Mouse (Mus musculus): ENCODE measurements around the gene Nlrc4. TPM values are rescaled to one million over a fixed set of nuclear protein-coding genes. Genes with fewer than 3 reads are reported as not detected.

Nlrc4 gene
- total and polyA plus RNA-seq, 2 experiments, result 0.04 to 0.37 TPM

- Histone ChIP-seq H3K79me2 (ENCODE audit: control insufficient read depth, insufficient read depth, low read length) (no peaks in the 10 kb centered on the region; the same call in 1 of the 2 replicates), H3K4me1 (ENCODE audit: control insufficient read depth, insufficient read depth, low read length) (peaks cover 7% of the 10 kb centered on the region), H3K9ac (ENCODE audit: low read depth, low read length) (peak overlapping the region; percentile 45), H3K27ac (replicated peaks; ENCODE audit: insufficient read depth, low read depth, low read length) (peak overlapping the region; percentile 5), H3K4me3 (ENCODE audit: insufficient read depth, low read depth, low read length) (peak overlapping the region; percentile 34), H3K27me3 (ENCODE audit: control insufficient read depth, insufficient read depth, low read length) (no peaks in the 10 kb centered on the region), H3K36me3 (ENCODE audit: control insufficient read depth, insufficient read depth, low read length) (no peaks in the 10 kb centered on the region)
- DNase-seq (ENCODE audit: extremely low read depth, low read depth, low spot score), result no peak
- no peak for TF ChIP-seq CTCF (IDR thresholded peaks at IDR 0.05; ENCODE audit: low read depth, low read length)
- TF ChIP-seq POLR2A (IDR thresholded peaks at IDR 0.05; ENCODE audit: extremely low read depth, insufficient read depth, low read length), result no peak
- WGBS, result 8% methylated on average over 16 of the region's 16 CpGs
These were observed 64.1 kb downstream of the Nlrc4 start for GRCm38 (mm10) chr17:74394855-74395254.

GRCm38 (mm10) chr17:74394381-74394780 lies 64.6 kb downstream of the Nlrc4 start:
- WGBS, result 87% methylated on average over 2 of the region's 2 CpGs
- TF ChIP-seq POLR2A (IDR thresholded peaks at IDR 0.05; ENCODE audit: extremely low read depth, insufficient read depth, low read length) (no peak), CTCF (IDR thresholded peaks at IDR 0.05; ENCODE audit: low read depth, low read length) (no peak)
- H3K36me3 ChIP-seq (ENCODE audit: control insufficient read depth, insufficient read depth, low read length), result no peaks in the 10 kb centered on the region
- no peak for DNase-seq (ENCODE audit: extremely low read depth, low read depth, low spot score)
- no peaks in the 10 kb centered on the region for H3K27me3 ChIP-seq (ENCODE audit: control insufficient read depth, insufficient read depth, low read length)
- H3K79me2 ChIP-seq (ENCODE audit: control insufficient read depth, insufficient read depth, low read length), result no peaks in the 10 kb centered on the region; the same call in 1 of the 2 replicates
- no peak overlapping the region for H3K9ac ChIP-seq (ENCODE audit: low read depth, low read length)
- peaks cover 7% of the 10 kb centered on the region for H3K4me1 ChIP-seq (ENCODE audit: control insufficient read depth, insufficient read depth, low read length)
- no peak overlapping the region for H3K4me3 ChIP-seq (ENCODE audit: insufficient read depth, low read depth, low read length)
- H3K27ac ChIP-seq (replicated peaks; ENCODE audit: insufficient read depth, low read depth, low read length), result no peak overlapping the region

- no peak for TF ChIP-seq CTCF (IDR thresholded peaks at IDR 0.05; ENCODE audit: low read depth, low read length)
- TF ChIP-seq POLR2A (IDR thresholded peaks at IDR 0.05; ENCODE audit: extremely low read depth, insufficient read depth, low read length), result no peak
- H3K36me3 ChIP-seq (ENCODE audit: control insufficient read depth, insufficient read depth, low read length), result peaks cover 19% of the 10 kb centered on the region
- DNase-seq (ENCODE audit: extremely low read depth, low read depth, low spot score), result no peak
- WGBS, result 87% methylated on average over 3 of the region's 3 CpGs
- H3K79me2 ChIP-seq (ENCODE audit: control insufficient read depth, insufficient read depth, low read length), result no peaks in the 10 kb centered on the region
- H3K27me3 ChIP-seq (ENCODE audit: control insufficient read depth, insufficient read depth, low read length), result no peaks in the 10 kb centered on the region
- no peak overlapping the region for H3K9ac ChIP-seq (ENCODE audit: low read depth, low read length)
- no peak overlapping the region for H3K27ac ChIP-seq (replicated peaks; ENCODE audit: insufficient read depth, low read depth, low read length)
- H3K4me3 ChIP-seq (ENCODE audit: insufficient read depth, low read depth, low read length), result no peak overlapping the region
- peaks cover 1% of the 10 kb centered on the region; the same call in 1 of the 2 replicates for H3K4me1 ChIP-seq (ENCODE audit: control insufficient read depth, insufficient read depth, low read length)
These were observed 69.1 kb downstream of the Nlrc4 start for GRCm38 (mm10) chr17:74389847-74390246.

DNA sequence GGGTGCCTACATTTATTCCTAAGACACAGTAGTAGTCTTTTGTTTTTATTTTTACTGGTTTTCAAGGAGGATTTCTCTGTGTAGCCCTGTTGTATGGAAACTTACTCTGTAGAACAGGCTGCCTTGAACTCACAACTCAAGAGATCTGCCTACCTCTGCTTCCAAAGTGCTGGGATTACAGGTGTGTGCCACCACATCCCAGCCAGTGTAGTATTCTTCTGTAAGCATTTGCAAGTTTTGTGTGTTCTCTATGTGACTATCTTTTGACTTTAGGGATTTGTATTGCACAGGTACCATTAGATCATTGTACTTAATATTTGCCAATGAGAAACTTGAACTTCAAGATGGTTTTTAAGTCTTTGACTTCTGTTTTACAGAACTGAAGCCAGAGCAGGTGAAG lies 72.3 kb downstream of the Nlrc4 start:
- no peak overlapping the region for H3K9ac ChIP-seq (ENCODE audit: low read depth, low read length)
- TF ChIP-seq POLR2A (IDR thresholded peaks at IDR 0.05; ENCODE audit: extremely low read depth, insufficient read depth, low read length) (no peak), CTCF (IDR thresholded peaks at IDR 0.05; ENCODE audit: low read depth, low read length) (no peak)
- H3K27ac ChIP-seq (replicated peaks; ENCODE audit: insufficient read depth, low read depth, low read length), result no peak overlapping the region
- peaks cover 41% of the 10 kb centered on the region for H3K36me3 ChIP-seq (ENCODE audit: control insufficient read depth, insufficient read depth, low read length)
- no peak for DNase-seq (ENCODE audit: extremely low read depth, low read depth, low spot score)
- H3K27me3 ChIP-seq (ENCODE audit: control insufficient read depth, insufficient read depth, low read length), result no peaks in the 10 kb centered on the region
- no peaks in the 10 kb centered on the region for H3K79me2 ChIP-seq (ENCODE audit: control insufficient read depth, insufficient read depth, low read length)
- no peaks in the 10 kb centered on the region for H3K4me1 ChIP-seq (ENCODE audit: control insufficient read depth, insufficient read depth, low read length)
- H3K4me3 ChIP-seq (ENCODE audit: insufficient read depth, low read depth, low read length), result no peak overlapping the region

DNA sequence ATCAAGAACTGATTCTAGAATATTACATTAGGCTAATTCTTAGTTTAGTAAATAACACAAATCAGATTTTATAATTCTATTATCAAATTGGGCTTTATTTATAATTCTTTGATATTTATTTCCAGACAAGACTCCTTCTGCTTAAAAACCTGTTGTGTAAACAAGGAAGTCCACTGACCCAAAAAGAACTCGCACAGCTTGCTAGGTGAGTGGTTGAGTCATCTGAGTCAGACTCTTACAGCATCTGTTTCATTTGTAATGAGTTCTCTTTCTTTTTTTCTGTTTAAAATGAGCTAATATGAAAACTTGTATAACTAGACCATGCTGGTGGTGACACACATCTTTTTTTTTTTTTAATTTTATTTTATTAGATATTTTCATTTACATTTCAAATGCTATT lies 82.0 kb downstream of the Nlrc4 start:
- Histone ChIP-seq H3K9ac (ENCODE audit: low read depth, low read length) (no peak overlapping the region), H3K4me3 (ENCODE audit: insufficient read depth, low read depth, low read length) (no peak overlapping the region), H3K27ac (replicated peaks; ENCODE audit: insufficient read depth, low read depth, low read length) (no peak overlapping the region), H3K36me3 (ENCODE audit: control insufficient read depth, insufficient read depth, low read length) (peaks cover 53% of the 10 kb centered on the region), H3K79me2 (ENCODE audit: control insufficient read depth, insufficient read depth, low read length) (no peaks in the 10 kb centered on the region), H3K4me1 (ENCODE audit: control insufficient read depth, insufficient read depth, low read length) (no peaks in the 10 kb centered on the region), H3K27me3 (ENCODE audit: control insufficient read depth, insufficient read depth, low read length) (no peaks in the 10 kb centered on the region)
- no peak for TF ChIP-seq CTCF (IDR thresholded peaks at IDR 0.05; ENCODE audit: low read depth, low read length)
- TF ChIP-seq POLR2A (IDR thresholded peaks at IDR 0.05; ENCODE audit: extremely low read depth, insufficient read depth, low read length), result no peak
- no peak for DNase-seq (ENCODE audit: extremely low read depth, low read depth, low spot score)
- 73% methylated on average over 1 of the region's 1 CpGs for WGBS

Other genes with a start within 250 kb of the Nlrc4 start
- 31.8 and 36.6 TPM in 2 replicates for gene Memo1, start 163.6 kb downstream of the Nlrc4 start, total RNA-seq (2014; rRNA removed)
- 34.5 and 36.0 TPM in 2 replicates for gene Memo1, start 163.6 kb downstream of the Nlrc4 start, polyA plus RNA-seq (2012; rRNA removed)
- 22.1 and 29.2 TPM in 2 replicates for gene Dpy30, start 135.2 kb downstream of the Nlrc4 start, total RNA-seq (2014; rRNA removed)
- gene Dpy30, start 135.2 kb downstream of the Nlrc4 start, polyA plus RNA-seq (2012; rRNA removed), result 30.4 and 34.7 TPM in 2 replicates
- gene Spast, start 120.2 kb downstream of the Nlrc4 start, total RNA-seq (2014; rRNA removed), result 15.0 and 16.8 TPM in 2 replicates
- gene Spast, start 120.2 kb downstream of the Nlrc4 start, polyA plus RNA-seq (2012; rRNA removed), result 5.6 and 6.1 TPM in 2 replicates
- 22.7 and 23.6 TPM in 2 replicates for gene Slc30a6, start 63.5 kb downstream of the Nlrc4 start, total RNA-seq (2014; rRNA removed)
- 13.5 and 14.4 TPM in 2 replicates for gene Slc30a6, start 63.5 kb downstream of the Nlrc4 start, polyA plus RNA-seq (2012; rRNA removed)
- gene Yipf4, start 30.4 kb upstream of the Nlrc4 start, total RNA-seq (2014; rRNA removed), result 30.3 and 35.4 TPM in 2 replicates
- 27.4 and 28.2 TPM in 2 replicates for gene Yipf4, start 30.4 kb upstream of the Nlrc4 start, polyA plus RNA-seq (2012; rRNA removed)
- gene Birc6, start 69.2 kb upstream of the Nlrc4 start, total RNA-seq (2014; rRNA removed), result 107 and 115 TPM in 2 replicates
- 32.8 and 33.2 TPM in 2 replicates for gene Birc6, start 69.2 kb upstream of the Nlrc4 start, polyA plus RNA-seq (2012; rRNA removed)